Mouse (Mus musculus): ENCODE data around the gene Polr3e.
A peak's percentile ranks its signal among the peaks of the same experiment; 100 is the strongest.

GRCm38 (mm10) chr7:120880770-120881169 is 36.8 kb upstream of the Polr3e start:
- no peak for TF ChIP-seq E2F4 (IDR thresholded peaks at IDR 0.05; ENCODE audit: insufficient read depth)
- TF ChIP-seq POLR2A (IDR thresholded peaks at IDR 0.05; ENCODE audit: insufficient read length, low read depth) = peak; percentile 40
- no peak for TF ChIP-seq POLR2AphosphoS2 (IDR thresholded peaks at IDR 0.05; ENCODE audit: insufficient read length, low read depth)
- TF ChIP-seq TCF12 (IDR thresholded peaks at IDR 0.05; ENCODE audit: insufficient read depth, poor library complexity, severe bottlenecking) = no peak
- no peak for TF ChIP-seq USF1 (IDR thresholded peaks at IDR 0.05; ENCODE audit: low read depth)
- no peak for TF ChIP-seq MAX (IDR thresholded peaks at IDR 0.05; ENCODE audit: low read depth)
